ENCODE assay signal across 8 mouse cellular contexts in genomic region chr11:95001058-95001457, GRCm38 (mm10). TPM values are rescaled to one million over a fixed set of nuclear protein-coding genes. Genes with fewer than 3 reads are reported as not detected.
DNase-seq lines count a peak whose midpoint lies in the region; ATAC-seq and TF ChIP-seq lines count a peak whose summit lies in the region.

No protein-coding gene starts in this region.

- H3K9ac ChIP-seq in forebrain, embryonic 14.5 days (ENCODE audit: low read length): no peak overlapping the region
- H3K9ac ChIP-seq in hindbrain, embryonic 11.5 days (ENCODE audit: low read depth, low read length): no peak overlapping the region

- H3K4me2 ChIP-seq in forebrain, embryonic 14.5 days (ENCODE audit: low read length): no peak overlapping the region
- H3K4me2 ChIP-seq in hindbrain, embryonic 11.5 days (replicated peaks; ENCODE audit: low read depth, low read length): no peak overlapping the region

- no peak overlapping the region for H3K4me3 ChIP-seq in forebrain, embryonic 14.5 days (ENCODE audit: low read depth, low read length)
- H3K4me3 ChIP-seq in hindbrain, embryonic 11.5 days (ENCODE audit: low read depth, low read length): no peak overlapping the region
- H3K4me3 ChIP-seq in spleen, adult 2 months (ENCODE audit: extremely low read depth, insufficient read depth, insufficient read length): no peak overlapping the region

- 1% methylated on average over 8 of the region's 8 CpGs for WGBS in forebrain, embryonic 14.5 days
- under 1% methylated on average over 8 of the region's 8 CpGs for WGBS in hindbrain, embryonic 11.5 days
- 5% methylated on average over 8 of the region's 8 CpGs for WGBS in spleen, adult 2 months

- TF ChIP-seq POLR2A in spleen, adult 2 months (IDR thresholded peaks at IDR 0.05; ENCODE audit: low read depth, low read length): no peak

- peak; percentile 72 to 76 for DNase-seq in left cerebral cortex, postnatal 14 days (ENCODE audit: low spot score in 2 of 2)
- no peak for DNase-seq in left cerebral cortex, adult 8-10 months (ENCODE audit: low spot score in 2 of 2)
- peak; percentile 96 for DNase-seq in cerebellum, adult 11-12 months
- DNase-seq in forebrain, embryonic 14.5 days (ENCODE audit: low spot score): peak; percentile 87
- DNase-seq in hindbrain, embryonic 11.5 days (ENCODE audit: low spot score): peak; percentile 84
- peak; percentile 67 to 68 for DNase-seq in layer of hippocampus, postnatal 36 days
- peak in 1 of 2 experiments; percentile 55 for DNase-seq in spleen, adult 2 months (ENCODE audit: low read depth in 1 of 2, low spot score in 2 of 2)

- H3K36me3 ChIP-seq in forebrain, embryonic 14.5 days (ENCODE audit: control insufficient read depth, insufficient read depth, low read length): peaks cover 92% of the 10 kb centered on the region
- peaks cover 21% of the 10 kb centered on the region for H3K36me3 ChIP-seq in hindbrain, embryonic 11.5 days (ENCODE audit: control insufficient read depth, insufficient read depth, low read length)
- H3K36me3 ChIP-seq in spleen, adult 2 months (ENCODE audit: control insufficient read depth, insufficient read depth, low read length): peaks cover 27% of the 10 kb centered on the region

- H3K4me1 ChIP-seq in forebrain, embryonic 14.5 days (ENCODE audit: control insufficient read depth, insufficient read depth, low read length): peaks cover 15% of the 10 kb centered on the region
- peaks cover 10% of the 10 kb centered on the region for H3K4me1 ChIP-seq in hindbrain, embryonic 11.5 days (replicated peaks; ENCODE audit: control insufficient read depth, insufficient read depth, low read length)
- peaks cover 25% of the 10 kb centered on the region; the same call in 1 of the 2 replicates for H3K4me1 ChIP-seq in spleen, adult 2 months (ENCODE audit: control insufficient read depth, insufficient read depth, insufficient read length)

- H3K27ac ChIP-seq in forebrain, embryonic 14.5 days (ENCODE audit: low read depth, low read length): no peak overlapping the region; the same call in 1 of the 2 replicates
- peak overlapping the region; percentile 56 for H3K27ac ChIP-seq in hindbrain, embryonic 11.5 days (ENCODE audit: low read depth, low read length)
- H3K27ac ChIP-seq in spleen, adult 2 months (ENCODE audit: insufficient read depth, low read length): peak overlapping the region; percentile 40; the same call in 1 of the 2 replicates

- peak; percentile 66 for ATAC-seq in forebrain, embryonic 14.5 days
- ATAC-seq in hindbrain, embryonic 11.5 days (ENCODE audit: low FRiP score): peak; percentile 83
- peak; percentile 13; the same call in 1 of the 2 replicates for ATAC-seq in megakaryocyte-erythroid progenitor cell, adult 5-6 weeks (replicated peaks; ENCODE audit: low FRiP score, low TSS enrichment, poor library complexity, severe bottlenecking)

- intact Hi-C loops in left cerebral cortex, postnatal 14 days (cut with DNase I): loop anchor here (2.0 kb wide), 1 partner anchor 22 kb away; no protein-coding TSS in a partner anchor

- H3K27me3 ChIP-seq in forebrain, embryonic 14.5 days (replicated peaks; ENCODE audit: control insufficient read depth, insufficient read depth, low read length): no peaks in the 10 kb centered on the region
- H3K27me3 ChIP-seq in hindbrain, embryonic 11.5 days (ENCODE audit: control insufficient read depth, insufficient read depth, low read length): no peaks in the 10 kb centered on the region
- H3K27me3 ChIP-seq in spleen, adult 2 months (ENCODE audit: control insufficient read depth, insufficient read depth, low read length): no peaks in the 10 kb centered on the region

- TF ChIP-seq CTCF in spleen, adult 2 months (IDR thresholded peaks at IDR 0.05; ENCODE audit: extremely low read depth, insufficient read depth, insufficient read length, insufficient replicate concordance): peak; percentile 77; the same call in 1 of the 2 replicates

- H3K9me3 ChIP-seq in forebrain, embryonic 14.5 days (replicated peaks; ENCODE audit: control insufficient read depth, low read length): no peaks in the 10 kb centered on the region
- H3K9me3 ChIP-seq in hindbrain, embryonic 11.5 days (ENCODE audit: control insufficient read depth, low read length): no peaks in the 10 kb centered on the region

RNA-seq across cellular contexts. Expression of gene Samd14, which starts 8.6 kb away (rescaled TPM):
- 10 to 100 TPM; 48.5 to 52.2 TPM for total RNA-seq in left cerebral cortex, postnatal 14 days (2021)
- total RNA-seq in left cerebral cortex, adult 8-10 months (2022): 10 to 100 TPM; 24.4 to 28.9 (median 28.7) TPM
- polyA plus RNA-seq in forebrain, embryonic 14.5 days (2014; fragmentation: Nextera tagmentation; extraction: Ambion mirVana): 81.7 and 96.5 TPM in 2 replicates
- polyA plus RNA-seq in hindbrain, embryonic 11.5 days (2014; fragmentation: Nextera tagmentation; extraction: Ambion mirVana): 46.1 and 47.6 TPM in 2 replicates
- total RNA-seq in layer of hippocampus, postnatal 36 days (2021): 10 to 100 TPM; 43.3 to 46.5 TPM
- 69.9 and 89.1 TPM in 2 replicates for total RNA-seq in megakaryocyte-erythroid progenitor cell, adult 5-6 weeks (2014; fragmentation: Nextera tagmentation)
- total RNA-seq in megakaryocyte-erythroid progenitor cell, adult 5-6 weeks (2017): 29.0 and 30.8 TPM in 2 replicates
- polyA plus RNA-seq in spleen, adult 2 months (2012; rRNA removed): 19.3 and 23.7 TPM in 2 replicates

RNA-seq across cellular contexts. Expression of gene Ppp1r9b, which starts 10.2 kb away (rescaled TPM):
- 100 to 1,000 TPM; 505 to 506 TPM for total RNA-seq in left cerebral cortex, postnatal 14 days (2021)
- 100 to 1,000 TPM; 708 to 774 (median 713) TPM for total RNA-seq in left cerebral cortex, adult 8-10 months (2022)
- 20.8 and 21.8 TPM in 2 replicates for polyA plus RNA-seq in forebrain, embryonic 14.5 days (2014; fragmentation: Nextera tagmentation; extraction: Ambion mirVana)
- polyA plus RNA-seq in hindbrain, embryonic 11.5 days (2014; fragmentation: Nextera tagmentation; extraction: Ambion mirVana): 12.4 and 16.2 TPM in 2 replicates
- total RNA-seq in layer of hippocampus, postnatal 36 days (2021): 100 to 1,000 TPM; 931 to 932 TPM
- total RNA-seq in megakaryocyte-erythroid progenitor cell, adult 5-6 weeks (2014; fragmentation: Nextera tagmentation): 121 and 137 TPM in 2 replicates
- total RNA-seq in megakaryocyte-erythroid progenitor cell, adult 5-6 weeks (2017): 174 and 229 TPM in 2 replicates
- 51.9 and 54.5 TPM in 2 replicates for polyA plus RNA-seq in spleen, adult 2 months (2012; rRNA removed)

RNA-seq across cellular contexts. Expression of gene Sgca, which starts 24.9 kb away (rescaled TPM):
- under 1 TPM; 0.55 to 0.68 TPM for total RNA-seq in left cerebral cortex, postnatal 14 days (2021)
- under 1 TPM in 3 of 4 experiments, not detected in 1; 0.23 to 0.48 (median 0.25) TPM for total RNA-seq in left cerebral cortex, adult 8-10 months (2022)
- not detected in 2 replicates for polyA plus RNA-seq in forebrain, embryonic 14.5 days (2014; fragmentation: Nextera tagmentation; extraction: Ambion mirVana)
- 0.11 and 0.29 TPM in 2 replicates for polyA plus RNA-seq in hindbrain, embryonic 11.5 days (2014; fragmentation: Nextera tagmentation; extraction: Ambion mirVana)
- total RNA-seq in layer of hippocampus, postnatal 36 days (2021): under 1 TPM in 1 of 2 experiments, not detected in 1; 0.48 TPM
- not detected in 2 replicates for total RNA-seq in megakaryocyte-erythroid progenitor cell, adult 5-6 weeks (2014; fragmentation: Nextera tagmentation)
- total RNA-seq in megakaryocyte-erythroid progenitor cell, adult 5-6 weeks (2017): not detected in 2 replicates
- polyA plus RNA-seq in spleen, adult 2 months (2012; rRNA removed): 0.85 and 1.5 TPM in 2 replicates

RNA-seq across cellular contexts. Expression of gene Hils1, which starts 33.7 kb away (rescaled TPM):
- total RNA-seq in left cerebral cortex, postnatal 14 days (2021): not detected
- not detected for total RNA-seq in left cerebral cortex, adult 8-10 months (2022)
- not detected in 2 replicates for polyA plus RNA-seq in forebrain, embryonic 14.5 days (2014; fragmentation: Nextera tagmentation; extraction: Ambion mirVana)
- polyA plus RNA-seq in hindbrain, embryonic 11.5 days (2014; fragmentation: Nextera tagmentation; extraction: Ambion mirVana): not detected in 2 replicates
- not detected for total RNA-seq in layer of hippocampus, postnatal 36 days (2021)
- total RNA-seq in megakaryocyte-erythroid progenitor cell, adult 5-6 weeks (2014; fragmentation: Nextera tagmentation): not detected in 2 replicates
- not detected in 2 replicates for total RNA-seq in megakaryocyte-erythroid progenitor cell, adult 5-6 weeks (2017)
- polyA plus RNA-seq in spleen, adult 2 months (2012; rRNA removed): not detected in 2 replicates

RNA-seq across cellular contexts. Expression of gene Pdk2, which starts 40.1 kb away (rescaled TPM):
- 10 to 100 TPM; 69.2 to 75.4 TPM for total RNA-seq in left cerebral cortex, postnatal 14 days (2021)
- 100 to 1,000 TPM; 112 to 125 (median 120) TPM for total RNA-seq in left cerebral cortex, adult 8-10 months (2022)
- 20.1 and 24.2 TPM in 2 replicates for polyA plus RNA-seq in forebrain, embryonic 14.5 days (2014; fragmentation: Nextera tagmentation; extraction: Ambion mirVana)
- 12.5 and 13.0 TPM in 2 replicates for polyA plus RNA-seq in hindbrain, embryonic 11.5 days (2014; fragmentation: Nextera tagmentation; extraction: Ambion mirVana)
- 100 to 1,000 TPM; 118 to 121 TPM for total RNA-seq in layer of hippocampus, postnatal 36 days (2021)
- total RNA-seq in megakaryocyte-erythroid progenitor cell, adult 5-6 weeks (2014; fragmentation: Nextera tagmentation): 16.9 and 21.5 TPM in 2 replicates
- 3.2 and 5.2 TPM in 2 replicates for total RNA-seq in megakaryocyte-erythroid progenitor cell, adult 5-6 weeks (2017)
- 12.6 and 13.8 TPM in 2 replicates for polyA plus RNA-seq in spleen, adult 2 months (2012; rRNA removed)

Comparison
In these comparisons a context has a peak if more than half of its experiments do, and no peak if none do; other contexts are left out.
1. DNase-seq: peak in left cerebral cortex, postnatal 14 days (2 of 2), cerebellum, adult 11-12 months (single experiment), forebrain, embryonic 14.5 days (single experiment), hindbrain, embryonic 11.5 days (single experiment) and layer of hippocampus, postnatal 36 days (2 of 2); none in left cerebral cortex, adult 8-10 months (0 of 2).
2. ATAC-seq: peak in every context shown above with its lines; median percentile 83 in hindbrain, embryonic 11.5 days; 66 in forebrain, embryonic 14.5 days; 13 in megakaryocyte-erythroid progenitor cell, adult 5-6 weeks.